Mouse (Mus musculus) liver, embryonic 14.5 days (tissue): ENCODE measurements around the gene Cpeb4.

Experiments used
- CTCF ChIP-seq: IDR thresholded peaks from 2 replicates; pipeline ENCODE4 v1.5.1; 2016; ENCODE audit warnings: antibody characterized with exemption, low read depth, control low read depth
- EP300 ChIP-seq: IDR thresholded peaks from 2 replicates; pipeline ENCODE4 v1.6.1; 2016; ENCODE audit warnings: antibody characterized with exemption, low read depth

GRCm38 (mm10) chr11:31823513-31823912 is 48.5 kb upstream of the Cpeb4 start:
- no peak for TF ChIP-seq CTCF
- TF ChIP-seq EP300, result no peak
